Mouse (Mus musculus): ENCODE measurements around the gene Bap1.

DNA sequence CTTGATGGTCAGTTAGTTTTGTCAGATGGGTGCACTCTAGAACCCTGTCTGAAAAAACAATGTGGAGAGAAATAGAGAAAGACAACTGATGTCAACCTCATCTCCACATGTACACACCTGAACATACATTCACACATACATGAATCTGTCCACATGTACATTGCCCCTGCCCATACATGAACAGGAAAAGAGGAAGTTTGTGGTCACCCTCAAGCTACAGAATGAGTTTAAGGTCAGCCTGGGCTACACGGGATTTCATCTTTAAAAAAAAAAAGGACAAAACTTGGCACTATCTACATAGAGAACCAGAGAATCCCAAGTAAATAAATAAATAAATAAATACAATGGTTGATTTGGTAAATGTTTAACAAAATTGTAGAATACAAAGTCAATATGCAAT lies 6.5 kb upstream of the Bap1 start:
- TF ChIP-seq POLR2A (IDR thresholded peaks at IDR 0.05; ENCODE audit: insufficient read depth, low read length): no peak
- no peak for TF ChIP-seq CTCF (IDR thresholded peaks at IDR 0.05; ENCODE audit: low read depth, low read length)
- no peak for TF ChIP-seq EP300 (IDR thresholded peaks at IDR 0.05; ENCODE audit: insufficient read depth, low read depth, low read length)

Measured in ES-Bruce4 (cell line).